Mouse (Mus musculus) layer of hippocampus, adult 8-10 months (tissue): ENCODE results near the gene Wipi1. TPM values are rescaled to one million over a fixed set of nuclear protein-coding genes. Genes with fewer than 3 reads are reported as not detected.

Experiments used
- DNase-seq, 2 experiments: peaks; one replicate each; pipeline ENCODE4 v3.0.0; 2022; ENCODE audit warnings: low spot score in 2 of 2
- total RNA-seq, 4 experiments: library from RNA; stranded (reverse); gene quantifications; 2 replicates each; pipeline ENCODE4 v1.2.4; 2022

The Wipi1 gene
- total RNA-seq, 4 experiments from 2014 or later: 22.9 to 25.6 (median 23.6) TPM

GRCm38 (mm10) chr11:109620356-109620755, 8.6 kb upstream of the Wipi1 start:
- no peak for DNase-seq

GRCm38 (mm10) chr11:109619055-109619454, 7.3 kb upstream of the Wipi1 start:
- peak in 1 of 2 experiments; percentile 60 for DNase-seq

GRCm38 (mm10) chr11:109616766-109617165, 5.0 kb upstream of the Wipi1 start:
- no peak for DNase-seq

- DNase-seq: no peak
Observed at GRCm38 (mm10) chr11:109616352-109616751, 4.6 kb upstream of the Wipi1 start.

- DNase-seq: no peak
Observed at GRCm38 (mm10) chr11:109615286-109615685, 3.5 kb upstream of the Wipi1 start.

- DNase-seq: no peak
Observed at GRCm38 (mm10) chr11:109612871-109613529, 1.2 kb upstream of the Wipi1 start.

- DNase-seq: no peak
Observed at GRCm38 (mm10) chr11:109610795-109611302, 918 bp downstream of the Wipi1 start.

GRCm38 (mm10) chr11:109610046-109610794, 1.5 kb downstream of the Wipi1 start:
- DNase-seq: no peak

GRCm38 (mm10) chr11:109608976-109609625, 2.7 kb downstream of the Wipi1 start:
- no peak for DNase-seq

GRCm38 (mm10) chr11:109607600-109607999, 4.2 kb downstream of the Wipi1 start:
- DNase-seq: no peak

GRCm38 (mm10) chr11:109598778-109599570, 12.8 kb downstream of the Wipi1 start:
- no peak for DNase-seq

- DNase-seq: no peak
Observed at GRCm38 (mm10) chr11:109594761-109595160, 17.0 kb downstream of the Wipi1 start.

- no peak for DNase-seq
Observed at GRCm38 (mm10) chr11:109593200-109593981, 18.4 kb downstream of the Wipi1 start.

GRCm38 (mm10) chr11:109591511-109591910, 20.3 kb downstream of the Wipi1 start:
- no peak for DNase-seq

GRCm38 (mm10) chr11:109590012-109590411, 21.8 kb downstream of the Wipi1 start:
- DNase-seq: no peak

- DNase-seq: no peak
Observed at GRCm38 (mm10) chr11:109587638-109588374, 24.0 kb downstream of the Wipi1 start.

GRCm38 (mm10) chr11:109587019-109587418, 24.7 kb downstream of the Wipi1 start:
- no peak for DNase-seq

GRCm38 (mm10) chr11:109586424-109586823, 25.3 kb downstream of the Wipi1 start:
- DNase-seq: no peak

- DNase-seq: peak; percentile 51 to 73
Observed at GRCm38 (mm10) chr11:109584843-109585713, 26.7 kb downstream of the Wipi1 start.
